Mouse (Mus musculus) stomach, postnatal 0 days (tissue): ENCODE results near the gene Tbc1d21.

Source experiments
- CTCF ChIP-seq: IDR thresholded peaks from 2 replicates; pipeline ENCODE4 v1.5.1; 2016; ENCODE audit warnings: antibody characterized with exemption, low read depth, mild to moderate bottlenecking, moderate library complexity
- EP300 ChIP-seq: optimal IDR thresholded peaks from 2 replicates; pipeline ENCODE3; 2016; ENCODE audit warnings: antibody characterized with exemption

DNA sequence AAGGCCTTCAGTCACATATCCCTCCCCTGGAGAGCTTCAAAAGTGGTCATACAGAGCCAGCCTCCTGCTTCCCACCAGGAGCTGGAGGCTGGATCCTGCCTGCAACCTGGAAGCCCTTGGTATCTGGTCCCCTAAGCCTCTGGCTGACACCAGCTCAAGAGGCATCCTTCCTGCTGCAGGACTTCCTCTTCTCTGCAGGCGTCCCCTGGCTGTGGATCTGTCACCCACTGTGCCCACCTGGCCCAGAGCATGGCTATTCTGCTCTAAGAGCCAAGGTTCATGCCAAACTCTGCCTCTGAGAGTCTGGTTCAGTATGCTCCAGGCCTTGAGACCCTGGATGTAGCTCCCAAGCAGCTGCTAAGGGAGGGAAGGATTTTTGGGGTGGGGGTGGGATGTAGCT, 23.6 kb upstream of the Tbc1d21 start:
- no peak for TF ChIP-seq CTCF
- TF ChIP-seq EP300: no peak
